Comparison of ENCODE assay signal across 31 mouse cellular contexts in genomic region chr1:87245430-87245829, GRCm38 (mm10). TPM values are rescaled to one million over a fixed set of nuclear protein-coding genes. Genes with fewer than 3 reads are reported as not detected.
"Had no signal": no experiment of that assay in that cellular context is flagged by ENCODE, and none has a peak within 500 bp of the region (broad histone marks: within the 10 kb centered on the region; RNA-seq: fewer than 3 reads in every experiment).

No protein-coding gene starts in this region.

- H3K9ac ChIP-seq: heart, embryonic 12.5 days; hindbrain, embryonic 12.5 days; hindbrain, embryonic 14.5 days; intestine, embryonic 15.5 days; kidney, embryonic 15.5 days; limb, embryonic 12.5 days had no signal

- H3K4me1 ChIP-seq: hindbrain, embryonic 12.5 days had no signal

- H3K4me3 ChIP-seq: heart, embryonic 12.5 days; hindbrain, embryonic 10.5 days; hindbrain, embryonic 12.5 days; intestine, embryonic 15.5 days; kidney, embryonic 15.5 days; limb, embryonic 12.5 days had no signal

- H3K27ac ChIP-seq: heart, embryonic 10.5 days; hindbrain, embryonic 10.5 days; hindbrain, embryonic 12.5 days; hindbrain, embryonic 14.5 days; intestine, embryonic 15.5 days; kidney, embryonic 15.5 days; kidney, postnatal 0 days; left cerebral cortex, adult 2 months; limb, embryonic 10.5 days; limb, embryonic 12.5 days had no signal

- H3K9me3 ChIP-seq: heart, embryonic 10.5 days; heart, embryonic 12.5 days; hindbrain, embryonic 10.5 days; hindbrain, embryonic 12.5 days; intestine, embryonic 15.5 days; kidney, embryonic 15.5 days; limb, embryonic 10.5 days; limb, embryonic 12.5 days had no signal

- H3K36me3 ChIP-seq: heart, embryonic 10.5 days; heart, embryonic 12.5 days; hindbrain, embryonic 10.5 days; hindbrain, embryonic 12.5 days; intestine, embryonic 15.5 days; kidney, embryonic 15.5 days; limb, embryonic 10.5 days; limb, embryonic 12.5 days had no signal

- H3K27me3 ChIP-seq: heart, embryonic 12.5 days; hindbrain, embryonic 12.5 days; intestine, embryonic 15.5 days; kidney, embryonic 15.5 days; limb, embryonic 12.5 days had no signal

RNA-seq across cellular contexts. Expression of gene Efhd1, which starts 18.7 kb away (rescaled TPM):
- total RNA-seq: liver, adult 2 months had no signal
- polyA plus RNA-seq: heart, embryonic 14.5 days; inflammation-experienced regulatory T-cells, adult 6 months had no signal

RNA-seq across cellular contexts. Expression of gene Chrng, which starts 41.0 kb away (rescaled TPM):
- total RNA-seq: gastrocnemius, adult 18-20 months; heart, adult 18-20 months; heart, adult 8-10 months; heart, postnatal 10 days; heart, postnatal 25 days; layer of hippocampus, adult 18-20 months; layer of hippocampus, adult 8-10 months; layer of hippocampus, postnatal 14 days; layer of hippocampus, postnatal 36 days; left cerebral cortex, adult 2 months; left cerebral cortex, postnatal 14 days; left cerebral cortex, postnatal 36 days; liver, adult 2 months had no signal
- polyA plus RNA-seq: hindbrain, embryonic 14.5 days; hindbrain, embryonic 16.5 days; intestine, postnatal 0 days; kidney, adult 2 months; kidney, postnatal 0 days; large intestine, adult 2 months; liver, adult 2 months had no signal

RNA-seq across cellular contexts. Expression of gene Chrnd, which starts 55.0 kb away (rescaled TPM):
- total RNA-seq: granulocyte monocyte progenitor cell, adult 5-6 weeks; heart, adult 18-20 months; heart, adult 8-10 months; heart, postnatal 10 days; heart, postnatal 25 days; heart, postnatal 4 days; layer of hippocampus, adult 18-20 months; layer of hippocampus, adult 8-10 months; layer of hippocampus, postnatal 14 days; layer of hippocampus, postnatal 36 days; left cerebral cortex, adult 2 months; left cerebral cortex, postnatal 14 days; left cerebral cortex, postnatal 36 days; liver, adult 2 months had no signal
- polyA plus RNA-seq: heart, embryonic 12.5 days; heart, embryonic 14.5 days; hindbrain, embryonic 10.5 days; hindbrain, embryonic 14.5 days; hindbrain, embryonic 16.5 days; inflammation-experienced regulatory T-cells, adult 6 months; intestine, embryonic 15.5 days; intestine, postnatal 0 days; kidney, adult 2 months; large intestine, adult 2 months; liver, adult 2 months had no signal
